Mouse (Mus musculus) brain, embryonic 14.5 days (tissue): ENCODE measurements at regions not wholly inside any gene's neighbourhood (a gene's known extent, or its start where the extent isn't known, plus 50 kb on each side); places are given as distances from the start of the nearest gene placed in this dataset.

ENCODE experiments used
- DNase-seq: peaks from one replicate; pipeline ENCODE4 v3.0.0-alpha.2; 2011; ENCODE audit warnings: low read depth
- CTCF ChIP-seq: fragments of 200-500 bp; IDR thresholded peaks from 2 replicates; pipeline ENCODE4 v1.5.1; 2012; ENCODE audit warnings: inconsistent platforms, mild to moderate bottlenecking, moderate library complexity, borderline replicate concordance; ENCODE audit not compliant: insufficient read depth, insufficient read length; ENCODE audit errors: extremely low read depth
- POLR2A ChIP-seq: fragments of 200-500 bp; IDR thresholded peaks from 2 replicates; pipeline ENCODE4 v1.6.1; 2012; ENCODE audit warnings: mild to moderate bottlenecking, inconsistent platforms, borderline replicate concordance; ENCODE audit not compliant: poor library complexity, insufficient read depth, insufficient read length, severe bottlenecking; ENCODE audit errors: extremely low read depth

DNA sequence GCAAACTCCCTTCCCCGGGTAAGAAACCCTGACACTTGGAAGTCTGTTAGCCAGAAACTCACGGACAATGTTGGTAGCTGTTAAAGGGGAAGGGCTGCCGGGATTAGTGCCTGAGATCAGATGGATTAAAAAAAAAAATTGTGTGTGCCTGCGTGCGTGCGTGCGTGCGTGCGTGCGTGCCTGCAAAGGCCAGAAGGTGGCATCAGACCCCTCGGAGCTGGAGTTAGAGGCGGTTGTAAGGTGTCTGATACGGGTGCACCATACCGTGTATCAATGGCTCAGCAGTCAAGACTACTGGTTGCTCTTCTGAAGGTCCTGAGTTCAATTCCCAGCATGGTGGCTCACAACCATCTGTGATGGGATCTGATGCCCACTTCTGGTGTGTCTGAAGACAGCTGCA is 59.0 kb upstream of the Ccdc167 start:
- TF ChIP-seq CTCF (no peak), POLR2A (no peak)
- DNase-seq = no peak

GRCm38 (mm10) chr17:29773339-29773738 is 56.5 kb upstream of the Ccdc167 start:
- no peak for DNase-seq
- TF ChIP-seq CTCF = peak; percentile 61
- TF ChIP-seq POLR2A = no peak

DNA sequence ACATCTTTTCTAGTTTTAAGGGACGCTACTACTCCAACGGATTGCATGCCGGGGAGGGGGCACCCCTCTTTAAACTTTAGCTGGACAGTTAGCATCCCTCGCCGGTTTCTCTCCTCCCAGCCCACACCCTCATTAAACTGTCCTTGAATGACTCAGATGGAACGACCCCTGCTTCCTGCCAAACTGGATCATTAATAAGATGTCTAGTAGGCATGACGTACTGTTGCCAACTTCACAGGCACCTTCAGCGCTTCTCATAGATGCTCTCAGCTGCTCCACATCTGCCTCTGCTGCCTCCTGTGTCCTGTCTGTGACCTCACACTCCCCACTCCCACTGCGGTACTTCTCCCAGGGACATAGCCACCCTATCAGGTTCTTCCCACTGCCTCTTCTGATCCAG is 54.1 kb upstream of the Ccdc167 start:
- no peak for DNase-seq
- TF ChIP-seq POLR2A (no peak), CTCF (no peak)

DNA sequence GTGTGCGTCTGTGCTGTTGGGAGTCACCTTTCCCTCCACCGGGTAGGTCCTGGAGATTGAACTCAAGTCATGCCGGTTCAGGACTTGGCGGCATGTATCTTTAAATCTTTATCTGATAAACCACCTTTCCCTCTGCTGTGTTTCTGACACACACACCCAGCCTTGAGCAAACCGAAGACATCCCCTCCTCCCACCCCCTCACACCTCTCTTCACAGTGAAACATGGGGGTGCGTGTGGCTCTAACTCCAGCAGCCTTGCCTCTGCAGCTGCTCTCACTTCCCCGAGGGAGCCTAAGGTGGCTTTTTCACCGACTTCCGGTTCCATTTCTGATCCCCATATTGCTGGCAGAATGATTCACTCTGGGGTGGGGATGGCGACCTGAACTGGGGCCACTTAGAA is 52.8 kb upstream of the Ccdc167 start:
- no peak for TF ChIP-seq POLR2A
- TF ChIP-seq CTCF = no peak
- DNase-seq = no peak

- TF ChIP-seq POLR2A (no peak), CTCF (no peak)
- DNase-seq = no peak
Observed at GRCm38 (mm10) chr17:29769143-29769542, 52.3 kb upstream of the Ccdc167 start.

DNA sequence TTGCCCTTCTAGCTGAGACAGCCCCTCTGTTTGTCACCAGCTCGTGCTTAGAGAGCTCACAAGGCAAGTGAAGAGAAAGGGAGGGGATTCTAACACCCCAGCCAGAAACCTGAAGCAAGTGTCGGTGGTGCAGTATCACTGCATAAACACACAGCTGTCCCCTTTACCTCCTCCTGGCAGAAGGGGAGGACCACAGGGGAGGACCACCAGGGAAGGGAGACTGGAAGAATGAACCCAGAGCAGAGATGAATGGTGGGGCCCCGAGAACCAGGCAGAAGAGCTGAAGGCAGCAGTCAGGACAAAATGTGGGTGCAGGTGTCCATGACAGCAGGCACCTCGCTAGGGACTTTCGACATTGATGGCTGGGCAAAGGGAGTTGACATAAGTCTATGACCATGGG is 51.8 kb upstream of the Ccdc167 start:
- peak; percentile 65 for DNase-seq
- TF ChIP-seq POLR2A = no peak
- TF ChIP-seq CTCF = no peak
